Mouse (Mus musculus) kidney, postnatal 36 days (tissue): ENCODE data around the gene Olfr1217.
"Not testable (repeated sequence)": the region's sequence is repeated elsewhere in the genome, so short reads cannot be mapped to it uniquely, and the experiment has no call there.

Experiments
- DNase-seq, 2 experiments: peaks; one replicate each; pipeline ENCODE4 v3.0.0; 2021 to 2022; ENCODE audit warnings: mixed read lengths in 2 of 2

Olfr1217 gene

DNA sequence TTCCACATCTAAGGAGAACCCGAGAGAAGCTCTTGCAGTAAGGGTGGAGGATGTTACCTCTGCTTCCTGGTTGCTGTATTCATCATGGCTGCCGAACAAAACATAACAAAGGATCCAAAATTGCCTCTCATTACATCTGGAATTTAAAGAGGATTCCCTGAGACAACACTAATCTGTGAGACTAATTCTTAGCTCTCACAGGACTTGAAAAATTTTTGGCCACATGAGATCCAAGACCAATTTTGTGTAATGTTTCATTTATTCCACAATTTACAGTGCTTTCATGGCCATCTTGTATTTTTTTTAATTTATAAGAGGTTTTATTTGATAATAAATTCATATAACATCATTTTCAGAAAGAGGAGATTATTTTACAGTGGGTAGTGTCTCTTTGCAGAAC is at the start of gene Olfr1217:
TSS of gene Olfr1217 (minus strand) at position 101 of the 400 bp plus-strand sequence.
- no peak for DNase-seq

- no peak for DNase-seq
Observed at GRCm38 (mm10) chr2:89081487-89081886, 49.6 kb upstream of the Olfr1217 start.

GRCm38 (mm10) chr2:89061087-89061486 is 29.2 kb upstream of the Olfr1217 start, which contains the start of gene Olfr1218:
TSS of gene Olfr1218 (minus strand) at chr2:89061187.
- no peak for DNase-seq

GRCm38 (mm10) chr2:89021436-89021835 is 10.4 kb downstream of the Olfr1217 start:
- not testable (repeated sequence) for DNase-seq

GRCm38 (mm10) chr2:89018240-89018639 is 13.6 kb downstream of the Olfr1217 start, which contains the start of gene Olfr1216:
TSS of gene Olfr1216 (minus strand) at chr2:89018340.
- no peak for DNase-seq

DNA sequence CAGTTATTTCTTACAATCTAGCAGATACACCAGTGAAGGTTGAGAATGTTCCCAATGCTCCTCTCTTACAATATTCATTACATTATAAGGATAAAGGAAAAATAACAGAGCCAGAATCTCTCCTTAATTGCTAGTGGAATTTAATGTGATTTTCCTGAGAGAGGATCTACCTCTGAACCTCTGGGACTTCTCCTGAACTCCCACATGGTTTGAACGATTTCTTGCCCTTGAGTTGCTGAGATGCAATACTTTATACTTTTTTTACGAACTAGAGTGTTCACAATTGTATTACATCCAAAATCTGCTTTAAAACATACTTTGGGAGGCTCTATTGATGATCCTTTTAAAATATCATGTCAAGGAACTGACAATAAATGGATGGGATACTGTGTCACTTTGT is 25.0 kb downstream of the Olfr1217 start, which contains the start of gene Olfr1215:
TSS of gene Olfr1215 (minus strand) at position 101 of the 400 bp plus-strand sequence.
- DNase-seq = no peak

GRCm38 (mm10) chr2:88992553-88992952 is 39.3 kb downstream of the Olfr1217 start, which contains the start of gene Olfr1214:
TSS of gene Olfr1214 (minus strand) at chr2:88992653.
- DNase-seq = no peak

GRCm38 (mm10) chr2:88980181-88980580 is 51.7 kb downstream of the Olfr1217 start, which contains the start of gene Gm13762:
TSS of gene Gm13762 (minus strand) at chr2:88980281.
- DNase-seq = no peak
